Mouse (Mus musculus) kidney, postnatal 36 days (tissue): Measurements from ENCODE around the gene Sntb2.
A peak's percentile ranks its signal among the peaks of the same experiment; 100 is the strongest.
"Not testable (repeated sequence)": the region's sequence is repeated elsewhere in the genome, so short reads cannot be mapped to it uniquely, and the experiment has no call there.

Experiments used
- DNase-seq, 2 experiments: peaks; one replicate each; pipeline ENCODE4 v3.0.0; 2021 to 2022; ENCODE audit warnings: mixed read lengths in 2 of 2

Sntb2 gene

DNA sequence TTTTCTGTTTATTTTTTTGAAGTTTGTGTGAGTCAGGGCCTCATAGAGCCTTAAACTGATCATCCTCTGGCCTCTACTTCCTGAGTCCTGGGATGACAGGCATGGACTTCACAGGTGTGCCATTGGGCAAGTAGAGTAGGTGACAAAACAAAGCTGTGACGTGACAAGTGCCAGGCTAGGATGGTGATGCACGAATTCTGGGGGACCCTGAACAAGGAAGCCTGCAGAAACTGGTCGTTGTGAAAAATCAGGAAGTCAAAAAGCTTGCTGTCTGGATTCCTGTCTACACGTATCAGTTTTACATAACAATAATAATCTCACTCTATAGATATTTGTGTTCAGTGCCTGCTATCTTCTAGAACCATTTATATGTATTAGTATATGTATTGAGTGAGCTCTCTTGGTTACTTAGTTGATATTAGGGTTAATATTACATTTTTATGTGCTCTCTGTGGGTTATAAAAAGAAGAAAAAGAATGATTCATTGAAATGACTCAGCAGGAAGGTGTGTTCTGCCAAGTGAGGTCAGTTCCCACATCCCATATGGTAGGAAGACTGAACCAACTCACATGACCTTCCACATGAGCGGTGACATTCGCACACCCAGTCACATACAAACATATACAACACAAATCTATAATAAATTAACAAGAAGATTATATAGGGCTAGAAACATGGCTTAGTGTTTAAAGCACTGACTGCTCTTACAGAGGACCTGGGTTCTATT is 37.2 kb downstream of the Sntb2 start:
- no peak for DNase-seq

DNA sequence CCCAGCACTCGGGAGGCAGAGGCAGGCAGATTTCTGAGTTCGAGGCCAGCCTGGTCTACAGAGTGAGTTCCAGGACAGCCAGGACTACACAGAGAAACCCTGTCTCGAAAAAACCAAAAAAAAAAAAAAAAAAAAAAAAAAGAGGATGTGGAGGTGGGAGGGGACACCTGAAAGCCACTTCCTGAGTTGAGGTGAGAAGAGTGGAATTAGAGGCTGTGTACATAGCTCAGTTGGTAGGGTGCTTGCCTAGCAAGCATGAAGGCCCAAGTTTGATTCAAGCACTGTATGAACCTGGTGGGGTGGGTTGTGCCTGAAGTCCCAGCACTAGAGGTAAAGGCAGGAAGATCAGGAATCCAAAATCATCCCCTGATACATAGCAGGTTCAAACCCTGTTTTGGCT is 38.0 kb downstream of the Sntb2 start:
- DNase-seq = not testable (repeated sequence)

- peak in 1 of 2 experiments; percentile 38 for DNase-seq
Measured at GRCm38 (mm10) chr8:106974754-106975153, 39.2 kb downstream of the Sntb2 start.

GRCm38 (mm10) chr8:106975764-106976163 is 40.2 kb downstream of the Sntb2 start:
- no peak for DNase-seq

DNA sequence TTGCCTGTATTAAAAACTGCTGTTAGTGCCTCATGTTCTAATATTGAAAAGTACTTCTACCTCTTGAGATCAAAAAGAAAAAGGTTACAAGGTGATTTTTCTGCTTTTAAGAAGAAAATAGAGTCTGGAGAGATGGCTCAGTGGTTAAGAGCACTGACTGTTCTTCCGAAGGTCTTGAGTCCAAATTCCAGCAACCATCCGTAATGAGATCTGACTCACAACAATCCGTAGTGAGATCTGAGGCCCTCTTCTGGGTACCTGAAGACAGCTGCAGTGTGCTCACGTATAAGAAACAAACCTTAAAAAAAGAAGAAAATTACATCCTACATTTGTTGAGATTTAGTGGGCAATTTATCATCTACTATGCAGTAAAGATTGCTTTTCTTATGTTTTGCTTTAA is 40.9 kb downstream of the Sntb2 start:
- peak; percentile 27 to 53 for DNase-seq

DNA sequence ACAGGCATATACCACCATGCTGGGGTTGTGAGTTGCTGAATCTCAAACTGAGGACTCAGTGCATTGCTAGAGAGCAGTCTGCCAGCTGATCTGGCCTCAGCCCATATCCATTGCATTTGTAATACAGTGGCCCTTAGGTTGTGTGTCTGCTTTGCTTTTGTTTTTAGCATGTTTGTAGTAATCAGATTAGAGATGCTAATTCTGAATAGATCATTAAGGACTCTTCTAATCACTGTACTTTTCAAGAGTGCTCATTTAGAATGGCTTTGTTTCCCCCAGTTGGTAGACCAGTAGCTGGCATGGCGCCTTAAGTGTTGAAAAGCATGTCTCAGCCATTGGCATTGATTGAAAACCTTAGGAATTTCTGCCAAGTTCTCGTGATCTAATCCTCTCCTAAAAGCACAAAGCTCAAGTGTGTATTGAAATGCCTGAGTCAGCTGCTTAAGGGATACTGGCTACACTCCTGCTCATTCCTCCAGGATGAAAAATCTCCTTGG is 43.3 kb downstream of the Sntb2 start:
- DNase-seq = peak; percentile 59 to 72

DNA sequence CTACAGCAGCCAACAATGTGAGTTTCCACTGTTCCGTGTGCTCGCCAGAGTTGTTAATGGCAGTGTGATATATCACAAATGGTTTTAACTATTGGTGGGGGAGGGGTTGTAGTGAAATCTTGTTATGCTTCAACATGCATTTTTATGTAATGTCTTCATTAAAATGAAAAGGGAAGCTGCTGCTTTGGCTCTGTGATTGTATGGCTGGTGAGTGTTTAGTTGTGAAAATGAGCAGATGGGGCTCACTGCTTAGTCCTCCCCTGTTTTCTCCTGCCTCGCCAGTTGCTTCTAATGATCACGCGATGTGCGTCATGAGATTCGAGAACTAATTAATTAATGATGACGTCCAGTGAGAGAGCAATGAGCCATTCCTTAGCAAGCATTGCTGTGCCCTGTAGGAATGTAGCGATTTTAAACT is 49.9 kb downstream of the Sntb2 start:
- DNase-seq = no peak

DNA sequence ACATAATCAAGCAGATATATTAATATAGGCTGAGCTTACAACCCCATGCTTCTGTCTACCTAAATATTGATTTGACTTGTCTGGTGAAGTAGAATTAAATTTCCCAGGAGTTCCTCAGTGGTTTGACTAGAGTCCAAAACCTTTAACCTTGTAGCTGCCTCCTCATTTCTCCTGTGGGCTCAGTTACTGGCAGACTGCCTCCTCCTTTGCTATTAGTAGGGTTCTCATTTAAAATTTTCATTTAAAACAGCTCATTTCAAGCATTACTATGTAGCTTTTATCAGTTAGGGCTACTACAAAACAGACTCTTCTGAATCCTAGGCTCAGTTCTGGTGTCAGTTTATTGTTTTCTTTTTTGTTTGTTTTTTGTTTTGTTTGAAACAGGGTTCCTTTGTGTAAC is 50.4 kb downstream of the Sntb2 start:
- DNase-seq = no peak

- DNase-seq = no peak
Measured at GRCm38 (mm10) chr8:106987557-106987956, 52.0 kb downstream of the Sntb2 start.

DNA sequence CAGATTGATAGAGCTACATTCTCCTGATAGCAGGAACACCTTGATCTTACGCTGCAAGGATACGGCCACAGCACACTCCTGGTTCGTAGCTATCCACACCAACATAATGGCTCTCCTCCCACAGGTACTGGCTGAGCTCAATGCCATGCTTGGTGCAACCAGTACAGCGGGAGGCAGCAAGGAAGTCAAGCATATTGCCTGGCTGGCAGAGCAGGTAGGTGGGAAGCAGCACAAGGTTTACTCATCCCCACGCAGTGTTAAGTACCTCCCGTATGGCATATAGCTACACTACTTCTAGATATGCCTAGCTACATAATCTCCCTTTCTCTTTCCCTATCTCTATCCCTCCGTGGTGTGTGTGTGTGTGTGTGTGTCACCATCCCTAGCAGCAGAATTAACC is 55.8 kb downstream of the Sntb2 start:
- no peak for DNase-seq

DNA sequence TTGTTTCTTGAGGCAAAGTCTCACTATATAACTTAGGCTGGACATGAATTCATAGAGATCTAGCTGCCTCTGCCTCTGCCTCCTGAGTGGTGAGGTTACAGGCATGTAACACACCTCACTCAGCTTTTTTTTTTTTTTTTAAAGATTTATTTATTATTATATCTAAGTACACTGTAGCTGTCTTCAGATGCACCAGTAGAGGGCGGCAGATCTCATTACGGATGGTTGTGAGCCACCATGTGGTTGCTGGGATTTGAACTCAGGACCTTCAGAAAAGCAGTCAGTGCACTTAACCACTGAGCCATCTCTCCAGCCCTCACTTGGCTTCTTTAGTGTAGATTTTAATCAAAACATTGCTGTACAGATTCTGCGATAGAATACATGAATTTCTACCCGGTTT is 60.8 kb downstream of the Sntb2 start:
- DNase-seq = peak in 1 of 2 experiments; percentile 43

DNA sequence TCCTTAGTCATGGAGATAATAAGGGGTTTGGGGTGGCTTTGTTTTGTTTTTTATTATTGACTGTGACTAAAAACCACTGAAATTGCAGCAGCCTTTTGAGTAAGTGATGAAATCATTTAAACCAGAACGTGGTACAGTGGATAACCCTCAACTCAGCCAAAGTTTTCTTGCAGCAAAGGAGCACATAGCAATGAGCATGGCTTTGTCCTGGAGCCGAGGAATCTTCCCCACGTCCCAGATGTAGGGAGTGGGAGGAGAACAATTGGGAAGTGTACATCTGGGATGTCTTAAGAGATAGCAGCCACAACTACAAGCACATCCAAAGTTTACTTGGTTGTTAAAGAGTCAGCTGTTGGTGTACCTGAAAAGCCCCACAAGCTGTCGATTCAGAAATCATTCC is 61.9 kb downstream of the Sntb2 start:
- DNase-seq = no peak

- DNase-seq = no peak
Measured at GRCm38 (mm10) chr8:106999068-106999467, 63.5 kb downstream of the Sntb2 start.

- DNase-seq = peak; percentile 89 to 96
Measured at GRCm38 (mm10) chr8:107002532-107002931, 67.0 kb downstream of the Sntb2 start.

DNA sequence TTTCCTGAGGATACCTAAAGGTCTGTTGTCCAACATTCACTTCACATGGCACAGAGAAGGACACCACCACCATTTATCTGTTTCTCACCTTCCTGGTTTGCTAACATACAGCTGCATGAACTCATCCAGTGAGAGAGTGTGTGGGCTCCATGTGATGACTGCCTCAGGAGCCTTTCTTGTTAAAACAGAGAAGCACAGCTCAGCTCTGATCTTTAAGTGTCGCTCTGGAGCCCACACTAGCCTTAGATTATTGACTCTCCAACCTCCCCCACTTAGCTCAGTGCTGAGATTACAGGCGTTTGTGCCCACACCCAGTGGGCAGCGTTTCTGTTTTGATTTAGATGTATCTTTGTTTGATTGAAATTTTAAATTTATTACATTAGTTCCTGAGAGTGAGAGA is 72.2 kb downstream of the Sntb2 start:
- DNase-seq = no peak

GRCm38 (mm10) chr8:107012666-107013065 is 77.1 kb downstream of the Sntb2 start:
- DNase-seq = no peak

- no peak for DNase-seq
Measured at GRCm38 (mm10) chr8:107014915-107015314, 79.4 kb downstream of the Sntb2 start.

DNA sequence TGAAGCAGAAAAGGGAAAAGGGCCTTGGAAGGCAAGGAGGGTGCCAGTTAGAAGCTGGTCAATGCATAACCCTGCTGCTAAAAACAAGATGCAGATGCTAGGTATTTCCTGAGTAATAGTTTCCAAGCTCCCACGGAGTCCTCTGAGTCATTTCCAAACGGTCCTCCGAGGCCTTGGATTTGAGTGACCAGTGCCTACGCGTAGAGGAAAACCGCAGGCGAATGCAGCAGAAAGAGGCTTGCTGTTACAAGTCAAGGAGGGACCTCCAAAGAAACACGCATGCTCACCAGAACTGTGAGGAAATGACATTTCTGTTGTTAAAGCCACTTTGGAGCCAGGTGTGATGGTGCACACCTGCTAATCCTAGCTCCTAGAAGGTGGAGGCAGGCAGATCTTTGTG is 87.9 kb downstream of the Sntb2 start:
- DNase-seq = no peak

DNA sequence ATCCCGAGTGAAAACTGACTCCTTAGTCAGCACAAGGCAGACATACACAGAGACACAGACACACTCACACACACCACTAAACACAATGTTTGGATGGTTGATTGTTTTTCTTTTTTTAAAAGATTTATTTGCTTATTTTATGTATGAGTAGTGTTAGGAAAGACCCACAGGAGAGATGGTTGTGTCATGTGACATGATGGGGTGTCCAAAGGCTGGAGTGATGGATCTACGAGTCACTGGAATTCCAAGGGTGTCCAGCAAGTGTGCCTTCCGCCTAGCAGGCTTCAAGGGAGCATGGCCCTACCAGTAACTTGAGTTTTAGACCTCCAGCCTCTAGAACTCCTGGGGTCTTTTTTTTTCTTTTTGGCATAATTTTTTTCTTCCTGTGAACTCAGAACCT is 93.8 kb downstream of the Sntb2 start:
- no peak for DNase-seq

- DNase-seq = no peak
Measured at GRCm38 (mm10) chr8:107030058-107030457, 94.5 kb downstream of the Sntb2 start.

GRCm38 (mm10) chr8:107030650-107031576 is 95.4 kb downstream of the Sntb2 start, which contains the start of gene Vps4a:
TSS of gene Vps4a (plus strand) at chr8:107031222.
- peak; percentile 96 to 99 for DNase-seq

GRCm38 (mm10) chr8:107031577-107032090 is 96.1 kb downstream of the Sntb2 start:
- peak in 1 of 2 experiments; percentile 6 for DNase-seq

GRCm38 (mm10) chr8:107033609-107034008 is 98.1 kb downstream of the Sntb2 start:
- not testable (repeated sequence) for DNase-seq
